Mouse (Mus musculus) 416B (cell line): ENCODE measurements around the gene Ooep.

ENCODE experiments used
- DNase-seq: peaks from one replicate; pipeline ENCODE4 v3.0.0; 2011; ENCODE audit warnings: low read depth

Ooep gene

DNA sequence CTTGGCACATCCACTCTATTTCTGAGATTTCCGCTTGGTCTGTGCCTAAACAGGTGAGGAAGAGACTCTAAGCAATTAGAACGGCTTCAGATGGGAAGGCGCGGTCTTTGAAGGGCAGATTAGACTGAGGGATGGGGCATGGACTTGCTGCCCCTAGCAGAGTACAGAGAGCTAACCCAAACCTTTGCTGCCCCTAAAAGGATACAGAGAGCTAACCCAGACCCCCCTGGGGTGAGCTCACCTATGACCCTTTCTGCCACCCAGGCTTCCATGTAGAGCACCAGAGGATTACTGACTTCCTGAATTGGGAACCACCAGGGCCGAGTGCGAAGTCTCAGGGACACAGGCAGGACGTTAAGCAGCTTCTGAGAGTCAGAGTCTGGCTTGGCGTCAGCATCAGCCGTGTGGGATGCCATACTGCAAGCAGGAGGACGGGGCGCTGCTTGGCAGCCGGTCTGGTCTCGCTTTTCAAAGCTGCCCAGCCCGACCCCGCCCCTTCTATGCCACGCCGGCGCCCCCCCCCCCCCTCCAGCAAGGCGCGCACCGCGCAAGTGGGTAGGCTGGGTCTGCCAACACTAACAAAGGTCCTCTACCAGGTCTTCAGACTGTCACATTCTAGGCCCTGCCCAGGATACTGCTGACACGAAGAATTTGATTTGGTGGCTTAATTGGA lies at the start of gene Ooep:
TSS of gene Ooep (minus strand) at position 613 of the 673 bp plus-strand sequence.
- no peak for DNase-seq

- no peak for DNase-seq
Measured at GRCm38 (mm10) chr9:78428185-78428584, 49.7 kb upstream of the Ooep start.

GRCm38 (mm10) chr9:78427362-78427781 lies 48.8 kb upstream of the Ooep start:
- no peak for DNase-seq

- no peak for DNase-seq
Measured at GRCm38 (mm10) chr9:78401596-78401995, 23.1 kb upstream of the Ooep start.

- DNase-seq = no peak
Measured at GRCm38 (mm10) chr9:78400570-78400969, 22.0 kb upstream of the Ooep start.

DNA sequence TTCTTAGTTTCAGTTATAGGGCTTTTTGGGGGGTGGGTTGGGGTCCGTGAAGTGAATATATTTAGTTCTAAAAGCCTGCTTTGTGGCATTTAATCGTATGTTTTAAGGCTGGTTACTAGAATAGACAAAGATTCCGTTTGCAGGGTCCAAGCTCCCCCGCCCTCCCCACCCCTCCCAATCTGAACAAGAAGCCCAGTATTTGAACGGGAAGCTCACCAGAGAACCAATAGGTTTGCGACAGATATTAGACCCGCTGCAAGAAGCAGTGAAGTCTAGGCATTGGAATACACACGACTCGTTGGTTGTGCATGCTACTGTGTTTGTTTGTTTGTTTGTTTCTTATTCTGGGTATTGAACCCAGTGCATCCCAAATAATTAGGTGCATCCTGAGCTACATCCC lies 18.0 kb upstream of the Ooep start:
- DNase-seq = no peak

GRCm38 (mm10) chr9:78395630-78396351 lies 17.3 kb upstream of the Ooep start, which contains the start of gene Ddx43:
TSS of gene Ddx43 (plus strand) at chr9:78395777.
- DNase-seq = no peak

DNA sequence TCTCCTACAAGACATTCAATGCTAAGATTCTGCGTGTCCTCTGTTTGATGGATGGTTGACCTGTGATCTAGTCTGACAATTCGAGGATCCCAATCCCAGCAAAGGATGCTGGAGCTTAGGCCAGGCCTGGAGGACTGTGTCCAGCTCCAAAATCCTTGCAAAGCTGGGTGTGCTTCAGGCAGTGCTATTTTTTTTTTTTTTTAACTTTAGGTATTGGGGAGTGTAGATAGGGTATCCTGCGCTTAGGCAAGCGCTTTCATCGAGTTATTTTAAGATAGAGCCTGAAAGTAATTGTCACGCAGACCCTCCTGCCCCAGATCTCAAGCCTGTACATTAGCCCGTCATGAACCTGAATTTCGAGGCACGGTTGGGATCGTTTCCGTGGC lies 16.7 kb upstream of the Ooep start:
- no peak for DNase-seq

DNA sequence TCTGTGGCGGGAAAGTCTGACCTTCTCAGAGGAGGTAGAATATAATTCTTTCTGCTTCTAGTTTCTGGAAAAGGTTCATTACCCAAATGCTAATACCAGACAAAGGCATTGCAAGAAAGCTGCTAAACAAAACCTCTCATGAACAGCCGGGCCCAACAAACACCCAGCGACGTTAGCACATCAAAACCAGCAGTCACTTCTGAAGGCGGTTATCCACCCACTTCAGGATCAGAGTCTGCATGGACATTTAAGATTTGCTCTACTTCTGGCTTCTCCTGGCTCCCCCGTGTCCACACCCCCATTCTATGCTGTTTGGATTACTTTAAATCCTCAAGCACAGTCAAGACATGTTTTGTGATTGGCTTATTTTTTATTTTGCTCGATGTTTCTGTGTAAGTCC lies 16.1 kb upstream of the Ooep start:
- DNase-seq = no peak

GRCm38 (mm10) chr9:78393741-78394140 lies 15.2 kb upstream of the Ooep start:
- DNase-seq = no peak

- peak; percentile 23 for DNase-seq
Measured at GRCm38 (mm10) chr9:78389981-78390380, 11.5 kb upstream of the Ooep start.

GRCm38 (mm10) chr9:78386947-78387346 lies 8.4 kb upstream of the Ooep start:
- DNase-seq = peak; percentile 17

GRCm38 (mm10) chr9:78385893-78386292 lies 7.4 kb upstream of the Ooep start:
- peak; percentile 79 for DNase-seq

GRCm38 (mm10) chr9:78377546-78377945 lies 979 bp downstream of the Ooep start:
- DNase-seq = no peak

- DNase-seq = no peak
Measured at GRCm38 (mm10) chr9:78375486-78375885, 3.0 kb downstream of the Ooep start.

- DNase-seq = no peak
Measured at GRCm38 (mm10) chr9:78374885-78375389, 3.6 kb downstream of the Ooep start.

GRCm38 (mm10) chr9:78374397-78374796 lies 4.1 kb downstream of the Ooep start:
- DNase-seq = no peak

DNA sequence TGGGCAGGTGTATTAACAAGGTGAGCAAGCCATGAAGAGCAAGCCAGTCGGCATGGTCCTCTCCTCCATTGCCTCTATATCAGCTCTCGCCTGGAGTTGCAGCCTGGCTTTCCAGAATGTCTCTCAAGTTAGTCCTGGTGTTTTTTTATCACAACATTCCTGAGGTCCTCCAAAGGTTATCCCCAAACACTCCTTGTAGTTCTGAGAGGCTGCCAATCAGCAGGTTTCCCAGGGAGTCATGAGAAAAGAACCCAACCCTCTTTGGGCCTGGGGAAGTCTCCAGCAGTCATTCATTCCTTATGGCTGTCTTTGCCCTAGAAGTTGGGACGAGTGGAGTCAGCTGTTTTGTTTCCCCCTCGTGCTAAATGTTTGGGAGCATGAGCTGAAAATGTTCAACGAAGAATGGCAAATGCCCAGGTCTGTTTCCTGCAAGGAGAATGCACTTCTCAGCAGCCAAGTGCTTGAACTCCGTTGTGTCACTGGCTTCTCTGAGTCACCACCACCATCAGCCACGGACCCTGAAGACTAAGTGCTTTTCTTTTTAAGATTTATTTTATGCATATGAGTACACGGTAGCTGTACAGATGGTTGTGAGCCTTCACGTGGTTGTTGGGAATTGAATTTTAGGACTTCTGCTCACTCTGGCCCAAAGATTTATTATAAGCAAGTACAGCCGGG lies 5.6 kb downstream of the Ooep start:
- no peak for DNase-seq

- DNase-seq = no peak
Measured at GRCm38 (mm10) chr9:78371441-78371840, 7.1 kb downstream of the Ooep start.

DNA sequence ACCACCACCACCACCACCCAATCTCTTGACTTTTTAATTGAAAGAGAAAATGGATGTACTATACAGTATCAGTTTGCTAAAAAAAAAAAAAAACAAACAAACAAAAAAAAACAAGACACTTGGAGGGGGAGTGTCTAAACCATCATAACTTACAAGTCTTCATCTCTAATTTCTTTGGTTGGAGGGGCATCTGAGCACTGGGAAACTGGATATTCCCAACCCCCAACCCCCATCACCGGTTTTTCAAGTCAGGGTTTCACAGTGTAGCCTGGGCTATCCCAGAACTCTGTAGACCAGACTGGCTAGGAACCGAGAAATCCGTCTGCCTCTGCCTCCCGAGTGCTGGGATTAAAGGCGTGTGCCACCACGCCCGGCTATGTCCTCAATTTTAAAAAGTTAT lies 8.7 kb downstream of the Ooep start:
- DNase-seq = no peak

DNA sequence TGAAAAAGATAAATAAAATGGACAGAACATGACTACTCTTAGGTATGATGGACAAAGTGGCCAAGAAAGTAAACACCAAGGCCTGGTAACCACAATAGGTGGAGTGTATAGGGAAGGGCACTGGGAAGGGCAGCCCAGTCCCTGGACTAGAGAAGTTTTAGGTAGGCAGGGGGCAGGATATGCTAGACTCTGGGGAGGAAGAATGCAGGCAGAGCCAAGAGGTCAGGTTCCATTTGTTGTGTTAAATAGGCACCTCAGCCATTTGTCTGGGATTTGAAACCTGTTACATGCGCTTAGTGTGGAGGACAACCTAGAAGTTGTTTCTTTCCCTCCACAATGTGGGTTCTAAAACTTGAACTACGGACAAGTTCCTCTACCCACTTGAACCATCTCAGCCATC lies 9.2 kb downstream of the Ooep start:
- DNase-seq = no peak

DNA sequence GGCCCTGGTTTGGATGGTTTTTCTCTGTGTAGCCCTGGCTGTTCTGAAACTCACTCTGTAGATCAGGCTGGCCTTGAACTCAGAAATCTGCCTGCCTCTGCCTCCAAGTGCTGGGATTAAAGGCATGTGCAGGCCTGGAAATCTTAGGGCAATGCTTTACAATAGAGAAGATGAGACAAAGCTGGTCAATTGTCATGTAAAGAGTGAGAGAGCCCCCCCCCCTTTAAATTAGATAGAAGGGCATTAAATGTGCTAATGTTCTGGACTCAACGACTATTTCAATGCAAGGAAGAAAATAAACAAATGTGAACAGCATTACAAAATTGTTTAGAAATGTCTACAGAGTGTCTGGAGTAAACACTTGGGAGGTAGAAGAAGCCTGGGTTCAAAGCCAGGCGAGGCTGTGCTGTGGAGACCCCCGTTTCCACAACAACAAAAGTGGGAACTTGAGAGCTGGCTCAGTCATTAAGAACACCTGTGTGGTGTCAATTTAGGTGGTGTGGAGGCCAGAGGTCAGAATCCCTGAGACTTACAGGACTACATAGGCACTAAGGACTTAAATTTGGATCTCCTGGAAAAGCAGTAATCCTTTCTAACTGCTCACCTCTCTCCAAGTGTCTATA lies 9.7 kb downstream of the Ooep start:
- DNase-seq = no peak
